Mouse (Mus musculus) limb, embryonic 12.5 days (tissue): ENCODE results near the gene Fam126a. TPM values are rescaled to one million over a fixed set of nuclear protein-coding genes. Genes with fewer than 3 reads are reported as not detected.

ENCODE experiments used
- ATAC-seq: fragments of 200-750 bp; cut with Nextera tagmentation; 2 replicates; pipeline ENCODE4 v1.8.0; 2017; ENCODE audit warnings: low read depth, moderate TSS enrichment; ENCODE audit not compliant: insufficient number of reproducible peaks, insufficient read depth, low FRiP score, low TSS enrichment
- H3K27ac ChIP-seq: fragments of 300-500 bp; sonication (generic); 2 replicates; pipeline ENCODE4 v1.5.1; 2016; ENCODE audit warnings: mild to moderate bottlenecking, moderate library complexity
- H3K27me3 ChIP-seq: fragments of 300-500 bp; sonication (generic); 2 replicates; pipeline ENCODE4 v1.6.1; 2016; ENCODE audit warnings: mild to moderate bottlenecking, moderate library complexity
- H3K36me3 ChIP-seq: fragments of 300-500 bp; sonication (generic); 2 replicates; pipeline ENCODE4 v1.6.1; 2016; ENCODE audit warnings: mild to moderate bottlenecking, moderate library complexity
- H3K4me1 ChIP-seq: fragments of 300-500 bp; sonication (generic); replicated peaks from 2 replicates; pipeline ENCODE4 v1.6.1; 2016
- H3K4me2 ChIP-seq: fragments of 300-500 bp; sonication (generic); 2 replicates; pipeline ENCODE4 v1.6.1; 2016; ENCODE audit warnings: mild to moderate bottlenecking, moderate library complexity
- H3K4me3 ChIP-seq: fragments of 300-500 bp; sonication (generic); replicated peaks from 2 replicates; pipeline ENCODE4 v1.5.1; 2016; ENCODE audit warnings: mild to moderate bottlenecking
- H3K9ac ChIP-seq: fragments of 300-500 bp; sonication (generic); replicated peaks from 2 replicates; pipeline ENCODE4 v1.6.1; 2016; ENCODE audit warnings: mild to moderate bottlenecking, moderate library complexity
- H3K9me3 ChIP-seq: fragments of 300-500 bp; sonication (generic); 2 replicates; pipeline ENCODE4 v1.6.1; 2016; ENCODE audit warnings: mild to moderate bottlenecking, moderate library complexity
- WGBS: fragments of 180-500 bp; shearing (Covaris S2); methylation state at CpG from one replicate; pipeline ENCODE4 v1.1.7; 2016; 5-methylcytosine and 5-hydroxymethylcytosine counted together
- polyA plus RNA-seq: library from polyadenylated mRNA; unstranded; fragments of >200 nt; fragmentation: Nextera tagmentation; extraction: Ambion mirVana; gene quantifications from 2 replicates; pipeline ENCODE4 v1.2.1, GENCODE M21; 2016

The Fam126a gene
- polyA plus RNA-seq, 1 experiment from 2014 or later: 40.0 TPM

DNA sequence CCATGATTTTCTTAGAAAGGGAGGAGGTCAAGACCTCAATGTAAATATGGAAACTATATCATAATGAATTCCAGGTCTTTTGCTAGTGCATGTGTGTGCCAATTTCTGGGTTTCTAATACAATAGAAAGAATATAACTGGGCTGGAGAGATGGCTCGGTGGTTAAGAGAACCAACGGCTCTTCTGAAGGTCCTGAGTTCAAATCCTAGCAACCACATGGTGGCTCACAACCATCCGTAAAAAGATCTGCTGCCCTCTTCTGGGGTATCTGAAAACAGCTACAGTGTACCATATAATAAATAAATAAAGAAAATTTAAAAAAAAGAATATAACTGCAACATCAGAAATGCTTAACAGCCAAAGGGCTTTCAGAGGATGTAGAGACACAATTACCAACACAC lies 23.9 kb upstream of the Fam126a start:
- H3K4me1 ChIP-seq: no peaks in the 10 kb centered on the region
- no peak overlapping the region for H3K4me3 ChIP-seq
- H3K9ac ChIP-seq: no peak overlapping the region
- H3K9me3 ChIP-seq: peaks cover 3% of the 10 kb centered on the region; the same call in 1 of the 2 replicates
- no peak overlapping the region for H3K27ac ChIP-seq
- ATAC-seq: no peak
- H3K4me2 ChIP-seq: no peak overlapping the region
- no peaks in the 10 kb centered on the region for H3K27me3 ChIP-seq
- H3K36me3 ChIP-seq: no peaks in the 10 kb centered on the region
- 89% methylated on average over 3 of the region's 3 CpGs for WGBS

DNA sequence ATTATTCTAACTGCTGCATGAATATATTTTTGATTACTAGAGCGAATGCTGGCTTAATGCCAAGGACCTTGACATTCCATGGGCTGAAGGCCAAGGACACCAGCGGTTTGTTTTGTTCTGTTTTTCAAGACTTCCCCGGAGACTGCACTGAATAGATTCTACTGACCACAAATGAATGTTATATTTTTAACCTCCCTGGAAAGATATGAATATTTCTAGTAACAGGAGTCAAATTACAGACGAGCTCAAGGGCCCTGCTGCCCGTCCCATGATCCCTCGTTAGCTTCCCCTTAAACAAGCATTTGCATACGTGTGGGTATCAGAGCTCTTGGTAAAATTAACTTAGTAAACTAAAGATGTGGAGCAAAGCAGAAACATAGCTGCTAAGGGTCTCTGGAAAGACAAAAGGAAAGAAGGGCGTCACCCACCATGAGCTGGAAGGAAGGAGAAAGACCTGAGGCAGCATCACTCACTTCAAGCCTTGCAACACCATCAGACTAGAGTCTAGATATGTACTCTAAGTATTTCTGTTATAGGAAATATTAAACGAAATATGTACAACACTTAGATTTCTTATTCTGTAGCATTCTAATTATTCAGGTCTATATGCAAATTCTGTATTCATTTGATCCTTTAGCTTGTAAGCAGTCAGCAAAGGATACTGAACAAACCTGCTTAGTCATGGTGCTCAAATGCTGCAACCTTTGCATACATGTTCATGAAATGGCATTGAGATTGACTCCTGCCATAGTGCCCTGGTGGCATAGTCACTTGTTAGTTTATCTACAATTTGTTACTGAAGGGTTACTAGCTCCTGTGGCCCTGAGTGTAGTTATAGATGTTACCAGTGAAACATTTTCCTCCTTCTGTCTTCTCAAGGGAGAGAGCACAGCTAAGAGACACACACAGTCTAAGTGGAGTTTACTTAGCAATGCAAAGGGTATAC lies 23.0 kb upstream of the Fam126a start:
- ATAC-seq: no peak
- no peak overlapping the region for H3K27ac ChIP-seq
- WGBS: 72% methylated on average over 9 of the region's 9 CpGs

GRCm38 (mm10) chr5:24051755-24052675 lies 21.5 kb upstream of the Fam126a start:
- H3K36me3 ChIP-seq: no peaks in the 10 kb centered on the region
- no peak overlapping the region for H3K27ac ChIP-seq
- no peak overlapping the region for H3K4me2 ChIP-seq
- H3K4me3 ChIP-seq: no peak overlapping the region
- H3K27me3 ChIP-seq: no peaks in the 10 kb centered on the region
- ATAC-seq: no peak
- 56% methylated on average over 16 of the region's 16 CpGs for WGBS
- no peaks in the 10 kb centered on the region for H3K4me1 ChIP-seq
- no peak overlapping the region for H3K9ac ChIP-seq
- peaks cover 3% of the 10 kb centered on the region; the same call in 1 of the 2 replicates for H3K9me3 ChIP-seq

More for the DNA sequence above, 23.0 kb upstream of the Fam126a start:
- H3K9ac ChIP-seq: no peak overlapping the region
- H3K4me3 ChIP-seq: no peak overlapping the region
- H3K9me3 ChIP-seq: peaks cover 3% of the 10 kb centered on the region; the same call in 1 of the 2 replicates
- H3K4me2 ChIP-seq: no peak overlapping the region
- no peaks in the 10 kb centered on the region for H3K27me3 ChIP-seq
- no peaks in the 10 kb centered on the region for H3K36me3 ChIP-seq
- no peaks in the 10 kb centered on the region for H3K4me1 ChIP-seq

GRCm38 (mm10) chr5:24047821-24048220 lies 17.3 kb upstream of the Fam126a start:
- H3K27me3 ChIP-seq: no peaks in the 10 kb centered on the region
- no peaks in the 10 kb centered on the region for H3K4me1 ChIP-seq
- WGBS: 57% methylated on average over 1 of the region's 1 CpGs
- H3K9ac ChIP-seq: no peak overlapping the region
- no peaks in the 10 kb centered on the region for H3K9me3 ChIP-seq
- no peak overlapping the region for H3K4me3 ChIP-seq
- no peak for ATAC-seq
- H3K4me2 ChIP-seq: no peak overlapping the region
- no peak overlapping the region for H3K27ac ChIP-seq
- no peaks in the 10 kb centered on the region for H3K36me3 ChIP-seq

GRCm38 (mm10) chr5:24047001-24047400 lies 16.5 kb upstream of the Fam126a start:
- Histone ChIP-seq H3K9ac (no peak overlapping the region), H3K4me2 (no peak overlapping the region), H3K27me3 (no peaks in the 10 kb centered on the region), H3K4me3 (no peak overlapping the region), H3K9me3 (no peaks in the 10 kb centered on the region), H3K36me3 (no peaks in the 10 kb centered on the region), H3K27ac (no peak overlapping the region), H3K4me1 (no peaks in the 10 kb centered on the region)
- no peak for ATAC-seq
- WGBS: 85% methylated on average over 7 of the region's 7 CpGs

DNA sequence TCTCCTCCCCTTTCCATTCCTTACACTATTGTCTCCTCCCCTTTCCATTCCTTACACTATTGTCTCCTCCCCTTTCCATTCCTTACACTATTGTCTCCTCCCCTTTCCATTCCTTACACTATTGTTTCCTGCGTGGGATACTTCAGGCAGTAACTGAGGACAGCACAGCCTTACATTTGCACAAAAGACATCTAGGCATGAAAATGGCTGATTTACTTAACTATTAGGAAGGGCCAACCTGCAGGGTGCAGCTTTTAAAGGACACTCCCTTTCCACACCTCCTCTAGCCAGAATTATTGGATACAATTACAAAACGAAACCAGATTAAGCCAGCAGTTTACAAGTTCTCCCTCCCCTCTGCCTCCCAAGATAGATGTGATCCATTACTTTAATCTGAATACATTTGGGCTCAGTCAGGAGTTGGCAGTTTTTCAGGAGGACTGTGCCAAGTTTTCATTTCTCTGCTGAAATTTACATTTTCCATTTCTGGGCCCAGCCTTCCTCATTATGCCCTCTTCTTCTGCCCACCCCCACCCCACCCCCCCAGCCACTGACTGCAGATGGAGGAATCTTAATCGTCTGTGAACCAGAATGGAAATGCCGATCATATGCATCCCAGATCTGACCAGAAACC lies 15.6 kb upstream of the Fam126a start:
- no peak overlapping the region for H3K4me2 ChIP-seq
- H3K9me3 ChIP-seq: no peaks in the 10 kb centered on the region
- H3K27ac ChIP-seq: no peak overlapping the region
- ATAC-seq: no peak
- H3K4me3 ChIP-seq: no peak overlapping the region
- no peaks in the 10 kb centered on the region for H3K4me1 ChIP-seq
- H3K9ac ChIP-seq: no peak overlapping the region
- H3K27me3 ChIP-seq: no peaks in the 10 kb centered on the region
- H3K36me3 ChIP-seq: no peaks in the 10 kb centered on the region
- WGBS: 64% methylated on average over 4 of the region's 4 CpGs

- no peaks in the 10 kb centered on the region for H3K27me3 ChIP-seq
- no peak overlapping the region for H3K4me2 ChIP-seq
- H3K9ac ChIP-seq: no peak overlapping the region
- H3K9me3 ChIP-seq: no peaks in the 10 kb centered on the region
- 54% methylated on average over 1 of the region's 1 CpGs for WGBS
- H3K4me1 ChIP-seq: peaks cover 1% of the 10 kb centered on the region; the same call in 1 of the 2 replicates
- H3K4me3 ChIP-seq: no peak overlapping the region
- no peaks in the 10 kb centered on the region for H3K36me3 ChIP-seq
- no peak for ATAC-seq
- no peak overlapping the region for H3K27ac ChIP-seq
Observed at GRCm38 (mm10) chr5:24044387-24044786, 13.9 kb upstream of the Fam126a start.

GRCm38 (mm10) chr5:24043367-24043766 lies 12.9 kb upstream of the Fam126a start:
- Histone ChIP-seq H3K4me1 (peaks cover 9% of the 10 kb centered on the region; the same call in 1 of the 2 replicates), H3K4me2 (no peak overlapping the region), H3K27me3 (no peaks in the 10 kb centered on the region), H3K36me3 (no peaks in the 10 kb centered on the region), H3K27ac (no peak overlapping the region), H3K9me3 (no peaks in the 10 kb centered on the region), H3K4me3 (no peak overlapping the region), H3K9ac (no peak overlapping the region)
- no peak for ATAC-seq
- 80% methylated on average over 2 of the region's 2 CpGs for WGBS

DNA sequence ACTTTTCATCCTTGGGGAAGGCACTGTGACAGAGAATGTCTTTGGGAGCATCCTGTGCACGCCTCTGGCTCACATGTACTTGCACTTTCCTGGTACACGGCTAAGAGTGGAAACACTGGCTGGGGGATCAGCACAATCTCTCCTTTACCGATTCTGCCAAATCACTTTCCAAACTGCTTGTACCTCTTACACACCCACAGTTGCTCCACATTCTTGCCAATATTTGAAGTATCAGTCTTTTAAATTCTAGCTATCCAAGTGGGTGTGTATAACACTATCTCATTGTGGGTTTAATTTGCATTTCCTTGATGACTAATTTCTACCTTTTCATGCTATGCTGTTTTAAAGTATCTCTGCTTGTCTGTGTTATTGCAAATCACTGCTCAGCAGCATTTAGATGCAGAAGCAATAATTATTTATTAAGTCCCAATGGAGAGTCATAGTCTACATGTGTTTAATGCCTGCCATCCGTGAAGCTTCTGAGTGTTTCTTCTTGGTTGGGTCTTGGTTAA lies 10.9 kb upstream of the Fam126a start:
- no peak overlapping the region for H3K4me2 ChIP-seq
- 80% methylated on average over 4 of the region's 4 CpGs for WGBS
- no peak overlapping the region for H3K4me3 ChIP-seq
- H3K4me1 ChIP-seq: peaks cover 9% of the 10 kb centered on the region; the same call in 1 of the 2 replicates
- H3K9me3 ChIP-seq: no peaks in the 10 kb centered on the region
- H3K36me3 ChIP-seq: no peaks in the 10 kb centered on the region
- H3K27ac ChIP-seq: no peak overlapping the region
- H3K9ac ChIP-seq: no peak overlapping the region
- no peak for ATAC-seq
- no peaks in the 10 kb centered on the region for H3K27me3 ChIP-seq

DNA sequence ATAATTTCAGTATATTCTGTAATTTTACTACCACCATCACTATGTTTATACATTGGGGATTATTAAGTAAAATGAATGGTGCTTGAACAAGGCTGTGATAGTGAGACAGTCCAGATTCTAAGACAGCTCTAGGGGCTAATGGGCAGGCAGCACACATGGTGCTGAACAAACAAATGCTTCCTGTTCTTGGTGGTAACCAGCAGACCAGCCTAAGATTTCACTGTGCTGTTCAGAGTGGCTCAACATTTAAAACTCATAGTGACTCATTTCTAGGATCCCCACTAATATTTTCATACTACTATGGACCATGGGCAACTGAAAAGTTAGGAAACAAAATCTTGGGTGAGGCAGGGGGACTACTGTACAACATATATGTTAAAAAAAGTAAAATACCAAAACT lies 10.1 kb upstream of the Fam126a start:
- no peaks in the 10 kb centered on the region for H3K36me3 ChIP-seq
- no peaks in the 10 kb centered on the region for H3K9me3 ChIP-seq
- H3K27me3 ChIP-seq: no peaks in the 10 kb centered on the region
- peaks cover 9% of the 10 kb centered on the region; the same call in 1 of the 2 replicates for H3K4me1 ChIP-seq
- no peak overlapping the region for H3K27ac ChIP-seq
- H3K9ac ChIP-seq: no peak overlapping the region
- no peak for ATAC-seq
- no peak overlapping the region for H3K4me2 ChIP-seq
- no peak overlapping the region for H3K4me3 ChIP-seq
